Mouse (Mus musculus) hindbrain, embryonic 12.5 days (tissue): ENCODE data around the gene Mipol1. TPM values are rescaled to one million over a fixed set of nuclear protein-coding genes. Genes with fewer than 3 reads are reported as not detected.

Source experiments
- ATAC-seq: fragments of 200-750 bp; cut with Nextera tagmentation; 2 replicates; pipeline ENCODE4 v1.8.0; 2017; ENCODE audit warnings: moderate TSS enrichment; ENCODE audit not compliant: low FRiP score
- H3K27ac ChIP-seq: fragments of 300-500 bp; sonication (generic); 2 replicates; pipeline ENCODE4 v1.5.1; 2016; ENCODE audit warnings: mild to moderate bottlenecking
- H3K27me3 ChIP-seq: fragments of 300-500 bp; sonication (generic); 2 replicates; pipeline ENCODE4 v1.6.1; 2016; ENCODE audit warnings: mild to moderate bottlenecking
- H3K36me3 ChIP-seq: fragments of 300-500 bp; sonication (generic); 2 replicates; pipeline ENCODE4 v1.6.1; 2016; ENCODE audit warnings: mild to moderate bottlenecking
- H3K4me1 ChIP-seq: fragments of 300-500 bp; sonication (generic); 2 replicates; pipeline ENCODE4 v1.6.1; 2016
- H3K4me2 ChIP-seq: fragments of 300-500 bp; sonication (generic); replicated peaks from 2 replicates; pipeline ENCODE4 v1.6.1; 2016; ENCODE audit warnings: mild to moderate bottlenecking
- H3K4me3 ChIP-seq: fragments of 300-500 bp; sonication (generic); 2 replicates; pipeline ENCODE4 v1.5.1; 2016; ENCODE audit warnings: mild to moderate bottlenecking
- H3K9ac ChIP-seq: fragments of 300-500 bp; sonication (generic); 2 replicates; pipeline ENCODE4 v1.6.1; 2016; ENCODE audit warnings: mild to moderate bottlenecking, moderate library complexity
- H3K9me3 ChIP-seq: fragments of 300-500 bp; sonication (generic); replicated peaks from 2 replicates; pipeline ENCODE4 v1.6.1; 2016; ENCODE audit warnings: mild to moderate bottlenecking
- WGBS: fragments of 180-500 bp; shearing (Covaris S2); methylation state at CpG from one replicate; pipeline ENCODE4 v1.1.7; 2016; 5-methylcytosine and 5-hydroxymethylcytosine counted together
- polyA plus RNA-seq: library from polyadenylated mRNA; unstranded; fragments of >200 nt; fragmentation: Nextera tagmentation; extraction: Ambion mirVana; gene quantifications from 2 replicates; pipeline ENCODE4 v1.2.1, GENCODE M21; 2016

Gene Mipol1
- polyA plus RNA-seq, 1 experiment from 2014 or later: 6.1 TPM

- no peak for ATAC-seq
- H3K9ac ChIP-seq: no peak overlapping the region
- no peak overlapping the region for H3K27ac ChIP-seq
- 47% methylated on average over 3 of the region's 3 CpGs for WGBS
- no peak overlapping the region for H3K4me2 ChIP-seq
- no peaks in the 10 kb centered on the region for H3K36me3 ChIP-seq
- no peak overlapping the region for H3K4me3 ChIP-seq
- no peaks in the 10 kb centered on the region for H3K9me3 ChIP-seq
- no peaks in the 10 kb centered on the region for H3K4me1 ChIP-seq
- H3K27me3 ChIP-seq: no peaks in the 10 kb centered on the region
These were observed 51.2 kb downstream of the Mipol1 start for GRCm38 (mm10) chr12:57281155-57282114.

GRCm38 (mm10) chr12:57285303-57286059, 55.3 kb downstream of the Mipol1 start:
- no peaks in the 10 kb centered on the region for H3K4me1 ChIP-seq
- no peaks in the 10 kb centered on the region for H3K27me3 ChIP-seq
- no peak overlapping the region for H3K4me3 ChIP-seq
- ATAC-seq: no peak
- no peak overlapping the region for H3K4me2 ChIP-seq
- no peaks in the 10 kb centered on the region for H3K36me3 ChIP-seq
- 85% methylated on average over 5 of the region's 5 CpGs for WGBS
- no peak overlapping the region for H3K9ac ChIP-seq
- no peaks in the 10 kb centered on the region for H3K9me3 ChIP-seq
- H3K27ac ChIP-seq: no peak overlapping the region

GRCm38 (mm10) chr12:57307337-57307736, 77.1 kb downstream of the Mipol1 start:
- H3K27me3 ChIP-seq: no peaks in the 10 kb centered on the region
- H3K4me3 ChIP-seq: no peak overlapping the region
- whole genome bisulfite sequencing: 97% methylated on average over 4 of the region's 4 CpGs
- no peak overlapping the region for H3K9ac ChIP-seq
- no peaks in the 10 kb centered on the region for H3K4me1 ChIP-seq
- no peak overlapping the region for H3K4me2 ChIP-seq
- ATAC-seq: no peak
- no peaks in the 10 kb centered on the region for H3K9me3 ChIP-seq
- H3K36me3 ChIP-seq: no peaks in the 10 kb centered on the region
- no peak overlapping the region for H3K27ac ChIP-seq

GRCm38 (mm10) chr12:57307748-57308147, 77.5 kb downstream of the Mipol1 start:
- WGBS: 100% methylated on average over 1 of the region's 1 CpGs
- no peak for ATAC-seq
- Histone ChIP-seq H3K27ac (no peak overlapping the region), H3K27me3 (no peaks in the 10 kb centered on the region), H3K4me3 (no peak overlapping the region), H3K4me1 (no peaks in the 10 kb centered on the region), H3K36me3 (no peaks in the 10 kb centered on the region), H3K9ac (no peak overlapping the region), H3K4me2 (no peak overlapping the region), H3K9me3 (no peaks in the 10 kb centered on the region)

GRCm38 (mm10) chr12:57339053-57339452, 108.8 kb downstream of the Mipol1 start:
- Histone ChIP-seq H3K27ac (no peak overlapping the region), H3K27me3 (no peaks in the 10 kb centered on the region), H3K36me3 (no peaks in the 10 kb centered on the region), H3K4me2 (no peak overlapping the region), H3K4me1 (no peaks in the 10 kb centered on the region), H3K9me3 (no peaks in the 10 kb centered on the region), H3K4me3 (no peak overlapping the region), H3K9ac (no peak overlapping the region)
- 88% methylated on average over 1 of the region's 1 CpGs for WGBS
- no peak for ATAC-seq

GRCm38 (mm10) chr12:57340111-57340510, 109.9 kb downstream of the Mipol1 start:
- no peak for ATAC-seq
- H3K9me3 ChIP-seq: no peaks in the 10 kb centered on the region
- H3K4me1 ChIP-seq: no peaks in the 10 kb centered on the region
- H3K4me2 ChIP-seq: no peak overlapping the region
- no peaks in the 10 kb centered on the region for H3K36me3 ChIP-seq
- no peaks in the 10 kb centered on the region for H3K27me3 ChIP-seq
- no peak overlapping the region for H3K4me3 ChIP-seq
- 87% methylated on average over 2 of the region's 2 CpGs for WGBS
- no peak overlapping the region for H3K9ac ChIP-seq
- H3K27ac ChIP-seq: no peak overlapping the region

GRCm38 (mm10) chr12:57362732-57363131, 132.5 kb downstream of the Mipol1 start:
- Histone ChIP-seq H3K27ac (no peak overlapping the region), H3K4me3 (no peak overlapping the region), H3K9me3 (no peaks in the 10 kb centered on the region), H3K9ac (no peak overlapping the region), H3K27me3 (no peaks in the 10 kb centered on the region), H3K4me1 (no peaks in the 10 kb centered on the region), H3K4me2 (no peak overlapping the region), H3K36me3 (no peaks in the 10 kb centered on the region)
- WGBS: 69% methylated on average over 2 of the region's 2 CpGs
- ATAC-seq: no peak

GRCm38 (mm10) chr12:57364027-57364426, 133.8 kb downstream of the Mipol1 start:
- no peak for ATAC-seq
- no peaks in the 10 kb centered on the region for H3K36me3 ChIP-seq
- WGBS: 79% methylated on average over 7 of the region's 7 CpGs

GRCm38 (mm10) chr12:57371790-57372547, 141.7 kb downstream of the Mipol1 start:
- no peaks in the 10 kb centered on the region for H3K4me1 ChIP-seq
- H3K27me3 ChIP-seq: no peaks in the 10 kb centered on the region
- H3K9ac ChIP-seq: no peak overlapping the region
- no peaks in the 10 kb centered on the region for H3K36me3 ChIP-seq
- H3K4me3 ChIP-seq: no peak overlapping the region
- H3K9me3 ChIP-seq: no peaks in the 10 kb centered on the region
- ATAC-seq: no peak
- H3K4me2 ChIP-seq: no peak overlapping the region
- 91% methylated on average over 3 of the region's 3 CpGs for WGBS
- H3K27ac ChIP-seq: no peak overlapping the region

More at GRCm38 (mm10) chr12:57364027-57364426, 133.8 kb downstream of the Mipol1 start:
- H3K27ac ChIP-seq: no peak overlapping the region
- no peak overlapping the region for H3K9ac ChIP-seq
- no peaks in the 10 kb centered on the region for H3K27me3 ChIP-seq
- no peaks in the 10 kb centered on the region for H3K9me3 ChIP-seq
- no peaks in the 10 kb centered on the region for H3K4me1 ChIP-seq
- H3K4me3 ChIP-seq: no peak overlapping the region
- no peak overlapping the region for H3K4me2 ChIP-seq

GRCm38 (mm10) chr12:57382797-57383196, 152.6 kb downstream of the Mipol1 start:
- H3K27ac ChIP-seq: no peak overlapping the region
- no peaks in the 10 kb centered on the region for H3K4me1 ChIP-seq
- H3K27me3 ChIP-seq: no peaks in the 10 kb centered on the region
- no peak overlapping the region for H3K4me3 ChIP-seq
- H3K9me3 ChIP-seq: no peaks in the 10 kb centered on the region
- ATAC-seq: no peak
- H3K4me2 ChIP-seq: no peak overlapping the region
- 44% methylated on average over 6 of the region's 6 CpGs for WGBS
- no peak overlapping the region for H3K9ac ChIP-seq
- H3K36me3 ChIP-seq: no peaks in the 10 kb centered on the region

GRCm38 (mm10) chr12:57387588-57388292, 157.5 kb downstream of the Mipol1 start:
- H3K9ac ChIP-seq: no peak overlapping the region
- 74% methylated on average over 2 of the region's 2 CpGs for WGBS
- no peak for ATAC-seq

More at GRCm38 (mm10) chr12:57387588-57388292, 157.5 kb downstream of the Mipol1 start:
- no peaks in the 10 kb centered on the region for H3K4me1 ChIP-seq
- H3K4me2 ChIP-seq: no peak overlapping the region
- H3K27ac ChIP-seq: no peak overlapping the region
- no peaks in the 10 kb centered on the region for H3K36me3 ChIP-seq
- no peaks in the 10 kb centered on the region for H3K27me3 ChIP-seq
- H3K4me3 ChIP-seq: no peak overlapping the region
- H3K9me3 ChIP-seq: no peaks in the 10 kb centered on the region
